8 mouse cellular contexts compared by ENCODE assay signal in the genomic region with DNA sequence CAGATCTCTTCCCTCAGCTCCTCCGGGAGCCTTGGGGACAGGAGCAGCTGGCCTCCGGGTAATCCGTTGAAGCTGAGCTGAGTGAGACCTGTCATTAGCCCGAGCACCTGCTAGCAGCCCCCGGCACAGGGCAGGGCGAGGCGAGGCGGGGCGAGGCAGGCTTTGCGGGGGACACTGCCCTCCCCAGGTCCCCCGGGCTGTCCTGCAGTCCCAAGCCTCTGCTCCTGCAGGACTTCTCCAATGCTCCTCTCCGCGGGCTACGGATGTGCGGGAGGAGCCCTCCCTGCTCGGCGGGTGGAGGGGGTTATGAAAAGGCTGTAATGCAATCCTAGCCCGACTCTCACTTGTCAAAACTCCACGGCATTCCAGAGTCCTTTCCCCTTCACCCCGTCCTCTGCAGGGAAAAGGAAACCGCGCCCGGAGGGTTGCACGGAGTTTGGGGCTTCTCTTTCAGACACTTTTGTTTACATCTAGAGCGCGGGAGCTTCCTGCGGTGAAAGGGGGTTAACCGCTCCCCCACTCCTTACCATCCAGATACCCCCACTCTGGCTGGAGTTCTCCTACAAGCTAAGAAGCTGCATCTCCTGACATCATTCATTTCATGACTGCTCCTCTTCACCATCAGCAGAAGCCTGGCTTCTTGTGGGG.
DNase-seq lines count a peak whose midpoint lies in the region; ATAC-seq lines count a peak whose summit lies in the region.

No protein-coding gene starts in this region.

- peaks cover 27% of the 10 kb centered on the region for H3K27me3 ChIP-seq in embryonic facial prominence, embryonic 10.5 days (replicated peaks; ENCODE audit: low read depth, poor library complexity, severe bottlenecking)
- no peaks in the 10 kb centered on the region for H3K27me3 ChIP-seq in heart, embryonic 15.5 days

- WGBS in embryonic facial prominence, embryonic 10.5 days: under 1% methylated on average over 28 of the region's 28 CpGs
- under 1% methylated on average over 28 of the region's 28 CpGs for WGBS in heart, embryonic 15.5 days

- ATAC-seq in heart, embryonic 15.5 days (replicated peaks; ENCODE audit: insufficient number of reproducible peaks, insufficient read depth, low FRiP score, low read depth): peak; percentile 36
- peak; percentile 76 for ATAC-seq in megakaryocyte, adult 5-6 weeks (ENCODE audit: poor library complexity, severe bottlenecking)

- intact Hi-C loops in left cerebral cortex, postnatal 4 days (cut with DNase I): no loop called here

- H3K4me1 ChIP-seq in embryonic facial prominence, embryonic 10.5 days: peaks cover 57% of the 10 kb centered on the region
- H3K4me1 ChIP-seq in heart, embryonic 15.5 days (replicated peaks): peaks cover 38% of the 10 kb centered on the region

- no peaks in the 10 kb centered on the region for H3K36me3 ChIP-seq in embryonic facial prominence, embryonic 10.5 days (replicated peaks)
- no peaks in the 10 kb centered on the region for H3K36me3 ChIP-seq in heart, embryonic 15.5 days

- peak overlapping the region; percentile 69 for H3K27ac ChIP-seq in embryonic facial prominence, embryonic 10.5 days (replicated peaks)
- peak overlapping the region; percentile 56 for H3K27ac ChIP-seq in heart, embryonic 15.5 days

- H3K9me3 ChIP-seq in embryonic facial prominence, embryonic 10.5 days: no peaks in the 10 kb centered on the region
- no peaks in the 10 kb centered on the region for H3K9me3 ChIP-seq in heart, embryonic 15.5 days (replicated peaks)

- H3K4me3 ChIP-seq in embryonic facial prominence, embryonic 10.5 days: peak overlapping the region; percentile 67
- H3K4me3 ChIP-seq in heart, embryonic 15.5 days: peak overlapping the region; percentile 58

- peak overlapping the region; percentile 62 for H3K9ac ChIP-seq in heart, embryonic 15.5 days

- peak; percentile 19 for DNase-seq in left cerebral cortex, postnatal 4 days
- no peak for DNase-seq in left cerebral cortex, adult 18-20 months (ENCODE audit: low spot score in 2 of 2)
- DNase-seq in embryonic facial prominence, embryonic 10.5 days (ENCODE audit: low spot score): peak; percentile 65
- peak; percentile 50 for DNase-seq in kidney, postnatal 14 days
- DNase-seq in testis, postnatal 10 days (ENCODE audit: low spot score): peak; percentile 59
- no peak for DNase-seq in left cerebral cortex, adult 8-10 months (ENCODE audit: low spot score in 2 of 2)

- H3K4me2 ChIP-seq in heart, embryonic 15.5 days: peak overlapping the region; percentile 90

Comparison
In these comparisons a context has a peak if more than half of its experiments do, and no peak if none do; other contexts are left out.
1. DNase-seq: peak in left cerebral cortex, postnatal 4 days (single experiment), embryonic facial prominence, embryonic 10.5 days (single experiment), kidney, postnatal 14 days (single experiment) and testis, postnatal 10 days (single experiment); none in left cerebral cortex, adult 18-20 months (0 of 2) and left cerebral cortex, adult 8-10 months (0 of 2).